Mouse (Mus musculus): ENCODE data around the gene Homer2. TPM values are rescaled to one million over a fixed set of nuclear protein-coding genes. Genes with fewer than 3 reads are reported as not detected.

Homer2 gene
- polyA plus RNA-seq, 1 experiment from 2014 or later = 30.1 TPM

DNA sequence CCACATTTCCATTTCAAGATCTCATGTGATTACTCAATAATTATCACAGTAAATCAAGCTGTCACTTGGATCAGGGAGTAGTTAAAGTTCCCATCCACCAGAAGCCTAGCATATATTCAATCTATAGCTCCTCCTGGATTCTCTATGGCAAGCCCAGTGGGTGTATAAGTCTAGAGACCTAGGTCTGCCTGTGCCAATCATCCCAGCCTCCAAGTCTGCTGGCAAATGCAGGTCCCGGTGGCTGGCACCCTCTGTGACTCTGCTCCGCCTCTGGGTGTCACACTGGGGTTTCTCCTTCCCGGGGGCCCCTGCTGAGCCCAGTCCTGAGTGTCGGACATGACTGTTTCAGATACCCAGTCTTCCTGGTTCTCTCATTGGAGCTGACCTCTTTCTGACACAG is 84.5 kb downstream of the Homer2 start:
- ATAC-seq (replicated peaks; ENCODE audit: low FRiP score) = no peak
- Histone ChIP-seq H3K4me3 (ENCODE audit: low read depth, low read length) (no peak overlapping the region), H3K27ac (ENCODE audit: low read depth, low read length) (no peak overlapping the region), H3K27me3 (ENCODE audit: control insufficient read depth, insufficient read depth, low read length) (no peaks in the 10 kb centered on the region), H3K4me1 (replicated peaks; ENCODE audit: control insufficient read depth, insufficient read depth, low read length) (no peaks in the 10 kb centered on the region), H3K36me3 (ENCODE audit: control insufficient read depth, insufficient read depth, low read length) (no peaks in the 10 kb centered on the region), H3K9ac (ENCODE audit: low read length) (no peak overlapping the region), H3K4me2 (ENCODE audit: low read depth, low read length, severe bottlenecking) (no peak overlapping the region), H3K9me3 (ENCODE audit: control insufficient read depth, low read length) (no peaks in the 10 kb centered on the region)
- DNase-seq (ENCODE audit: low spot score) = peak; percentile 32
- WGBS = 84% methylated on average over 4 of the region's 4 CpGs

- no peaks in the 10 kb centered on the region for H3K36me3 ChIP-seq (ENCODE audit: control insufficient read depth, insufficient read depth, low read length)
- no peaks in the 10 kb centered on the region for H3K9me3 ChIP-seq (ENCODE audit: control insufficient read depth, low read length)
- ATAC-seq (replicated peaks; ENCODE audit: low FRiP score) = no peak
- H3K27ac ChIP-seq (ENCODE audit: low read depth, low read length) = no peak overlapping the region
- H3K9ac ChIP-seq (ENCODE audit: low read length) = no peak overlapping the region
- WGBS = 82% methylated on average over 8 of the region's 9 CpGs
- H3K4me1 ChIP-seq (replicated peaks; ENCODE audit: control insufficient read depth, insufficient read depth, low read length) = no peaks in the 10 kb centered on the region
- no peak overlapping the region for H3K4me3 ChIP-seq (ENCODE audit: low read depth, low read length)
- DNase-seq (ENCODE audit: low spot score) = no peak
- H3K4me2 ChIP-seq (ENCODE audit: low read depth, low read length, severe bottlenecking) = no peak overlapping the region
- H3K27me3 ChIP-seq (ENCODE audit: control insufficient read depth, insufficient read depth, low read length) = no peaks in the 10 kb centered on the region
Measured at GRCm38 (mm10) chr7:81615031-81615430, 92.3 kb downstream of the Homer2 start.

DNA sequence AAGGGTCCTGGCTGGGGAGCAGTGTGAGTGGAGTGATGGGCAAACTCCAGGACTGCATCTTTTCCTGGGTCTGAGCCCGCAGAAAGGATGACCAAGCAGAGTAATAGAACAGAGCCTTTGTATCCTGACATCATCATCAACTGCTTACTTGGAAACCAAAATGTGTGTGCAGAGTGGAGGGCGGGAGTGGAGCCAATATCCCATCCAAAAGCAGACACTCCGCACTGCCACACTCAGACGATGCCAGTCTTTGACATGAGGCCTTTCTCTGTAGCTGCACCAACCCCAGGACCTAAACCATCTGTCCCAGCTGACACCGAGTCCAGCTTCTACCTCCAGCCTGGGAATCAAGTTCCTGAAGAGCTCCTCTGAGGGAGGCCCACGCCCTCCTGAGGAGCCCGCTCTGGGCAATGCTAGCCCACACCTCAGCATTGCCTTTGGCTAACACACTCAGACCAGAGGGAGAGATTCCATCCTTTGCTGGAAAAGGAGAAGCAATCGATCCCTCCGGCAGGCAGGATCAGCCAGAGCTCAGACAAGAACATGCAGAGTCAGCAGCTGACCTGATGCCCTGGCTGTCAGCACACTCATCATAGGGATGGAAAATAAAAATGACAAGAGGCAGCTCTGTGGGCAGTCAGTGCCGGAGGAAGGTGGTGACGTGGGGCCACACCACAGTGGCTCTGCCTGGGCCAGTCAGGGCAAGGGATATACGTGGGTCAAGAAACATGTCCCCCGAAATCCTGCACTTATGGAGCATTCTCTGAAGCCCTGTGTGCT is 94.3 kb downstream of the Homer2 start:
- no peak for ATAC-seq (replicated peaks; ENCODE audit: low FRiP score)
- Histone ChIP-seq H3K27me3 (ENCODE audit: control insufficient read depth, insufficient read depth, low read length) (no peaks in the 10 kb centered on the region), H3K4me2 (ENCODE audit: low read depth, low read length, severe bottlenecking) (no peak overlapping the region), H3K36me3 (ENCODE audit: control insufficient read depth, insufficient read depth, low read length) (no peaks in the 10 kb centered on the region), H3K9me3 (ENCODE audit: control insufficient read depth, low read length) (no peaks in the 10 kb centered on the region), H3K27ac (ENCODE audit: low read depth, low read length) (no peak overlapping the region), H3K4me3 (ENCODE audit: low read depth, low read length) (no peak overlapping the region), H3K4me1 (replicated peaks; ENCODE audit: control insufficient read depth, insufficient read depth, low read length) (no peaks in the 10 kb centered on the region), H3K9ac (ENCODE audit: low read length) (no peak overlapping the region)
- 94% methylated on average over 13 of the region's 13 CpGs for WGBS
- DNase-seq (ENCODE audit: low spot score) = peak; percentile 32

GRCm38 (mm10) chr7:81610125-81610524 is 97.2 kb downstream of the Homer2 start:
- no peaks in the 10 kb centered on the region for H3K9me3 ChIP-seq (ENCODE audit: control insufficient read depth, low read length)
- whole genome bisulfite sequencing = 61% methylated on average over 18 of the region's 18 CpGs
- no peak overlapping the region for H3K4me2 ChIP-seq (ENCODE audit: low read depth, low read length, severe bottlenecking)
- H3K27ac ChIP-seq (ENCODE audit: low read depth, low read length) = no peak overlapping the region
- no peaks in the 10 kb centered on the region for H3K4me1 ChIP-seq (replicated peaks; ENCODE audit: control insufficient read depth, insufficient read depth, low read length)
- H3K36me3 ChIP-seq (ENCODE audit: control insufficient read depth, insufficient read depth, low read length) = no peaks in the 10 kb centered on the region
- DNase-seq (ENCODE audit: low spot score) = peak; percentile 50
- ATAC-seq (replicated peaks; ENCODE audit: low FRiP score) = no peak
- H3K9ac ChIP-seq (ENCODE audit: low read length) = no peak overlapping the region
- H3K4me3 ChIP-seq (ENCODE audit: low read depth, low read length) = no peak overlapping the region
- H3K27me3 ChIP-seq (ENCODE audit: control insufficient read depth, insufficient read depth, low read length) = no peaks in the 10 kb centered on the region

DNA sequence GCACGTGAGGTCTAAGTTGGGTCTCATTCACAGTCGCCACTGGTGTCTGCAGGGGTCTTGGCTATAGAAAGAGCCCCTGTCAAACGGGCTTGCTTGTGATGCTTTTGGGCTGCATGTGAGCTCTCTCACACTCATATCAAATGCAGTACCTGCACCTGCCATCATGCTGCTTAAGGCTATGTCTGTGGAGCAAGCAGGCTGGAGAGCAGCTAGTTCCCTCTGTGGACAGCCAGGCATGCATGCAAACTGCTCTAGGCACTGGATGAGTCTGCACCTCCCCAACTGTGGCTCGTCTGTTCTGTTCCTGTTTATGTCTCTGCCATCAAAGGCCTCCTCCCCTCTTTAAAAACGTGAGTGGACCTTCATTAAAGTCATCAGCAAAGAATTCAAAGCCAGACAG is 100.9 kb downstream of the Homer2 start:
- 66% methylated on average over 5 of the region's 5 CpGs for WGBS
- Histone ChIP-seq H3K27ac (ENCODE audit: low read depth, low read length) (no peak overlapping the region), H3K9me3 (ENCODE audit: control insufficient read depth, low read length) (no peaks in the 10 kb centered on the region), H3K9ac (ENCODE audit: low read length) (no peak overlapping the region), H3K4me3 (ENCODE audit: low read depth, low read length) (no peak overlapping the region), H3K4me2 (ENCODE audit: low read depth, low read length, severe bottlenecking) (no peak overlapping the region), H3K27me3 (ENCODE audit: control insufficient read depth, insufficient read depth, low read length) (no peaks in the 10 kb centered on the region), H3K4me1 (replicated peaks; ENCODE audit: control insufficient read depth, insufficient read depth, low read length) (no peaks in the 10 kb centered on the region), H3K36me3 (ENCODE audit: control insufficient read depth, insufficient read depth, low read length) (no peaks in the 10 kb centered on the region)
- ATAC-seq (replicated peaks; ENCODE audit: low FRiP score) = no peak
- peak; percentile 45 for DNase-seq (ENCODE audit: low spot score)

DNA sequence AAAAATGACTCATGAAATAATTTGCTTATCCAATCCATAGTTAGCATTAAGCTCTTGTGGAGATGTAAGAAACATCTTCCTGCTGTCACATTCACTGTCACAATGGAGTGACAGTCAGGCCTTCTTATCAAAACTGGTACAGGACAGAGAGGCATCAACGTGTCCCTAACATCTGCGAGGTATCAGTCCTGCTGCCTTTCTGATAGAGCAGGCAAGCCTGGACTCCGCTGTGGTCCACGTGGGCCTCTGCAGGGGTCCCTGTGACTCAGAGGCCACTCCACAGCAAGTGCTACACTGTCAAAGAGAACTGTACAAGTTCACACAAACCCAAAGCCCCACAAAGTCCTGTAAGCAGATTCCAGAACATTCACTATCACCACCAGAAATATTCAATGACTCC is 101.8 kb downstream of the Homer2 start:
- Histone ChIP-seq H3K4me3 (ENCODE audit: low read depth, low read length) (no peak overlapping the region), H3K27ac (ENCODE audit: low read depth, low read length) (no peak overlapping the region), H3K9ac (ENCODE audit: low read length) (no peak overlapping the region), H3K4me2 (ENCODE audit: low read depth, low read length, severe bottlenecking) (no peak overlapping the region), H3K4me1 (replicated peaks; ENCODE audit: control insufficient read depth, insufficient read depth, low read length) (no peaks in the 10 kb centered on the region), H3K9me3 (ENCODE audit: control insufficient read depth, low read length) (no peaks in the 10 kb centered on the region), H3K27me3 (ENCODE audit: control insufficient read depth, insufficient read depth, low read length) (no peaks in the 10 kb centered on the region), H3K36me3 (ENCODE audit: control insufficient read depth, insufficient read depth, low read length) (no peaks in the 10 kb centered on the region)
- ATAC-seq (replicated peaks; ENCODE audit: low FRiP score) (no peak), DNase-seq (ENCODE audit: low spot score) (peak; percentile 48)
- WGBS = 84% methylated on average over 4 of the region's 4 CpGs

GRCm38 (mm10) chr7:81604991-81605390 is 102.3 kb downstream of the Homer2 start:
- no peak overlapping the region for H3K4me3 ChIP-seq (ENCODE audit: low read depth, low read length)
- H3K27me3 ChIP-seq (ENCODE audit: control insufficient read depth, insufficient read depth, low read length) = no peaks in the 10 kb centered on the region
- 86% methylated on average over 5 of the region's 5 CpGs for WGBS
- H3K27ac ChIP-seq (ENCODE audit: low read depth, low read length) = no peak overlapping the region
- no peak for DNase-seq (ENCODE audit: low spot score)
- H3K9me3 ChIP-seq (ENCODE audit: control insufficient read depth, low read length) = no peaks in the 10 kb centered on the region
- H3K4me1 ChIP-seq (replicated peaks; ENCODE audit: control insufficient read depth, insufficient read depth, low read length) = no peaks in the 10 kb centered on the region
- H3K4me2 ChIP-seq (ENCODE audit: low read depth, low read length, severe bottlenecking) = no peak overlapping the region
- no peaks in the 10 kb centered on the region for H3K36me3 ChIP-seq (ENCODE audit: control insufficient read depth, insufficient read depth, low read length)
- no peak for ATAC-seq (replicated peaks; ENCODE audit: low FRiP score)
- H3K9ac ChIP-seq (ENCODE audit: low read length) = no peak overlapping the region

GRCm38 (mm10) chr7:81599379-81600280 is 107.7 kb downstream of the Homer2 start:
- 77% methylated on average over 8 of the region's 8 CpGs for WGBS
- DNase-seq (ENCODE audit: low spot score) (peak; percentile 44), ATAC-seq (replicated peaks; ENCODE audit: low FRiP score) (no peak)
- Histone ChIP-seq H3K4me3 (ENCODE audit: low read depth, low read length) (no peak overlapping the region), H3K36me3 (ENCODE audit: control insufficient read depth, insufficient read depth, low read length) (no peaks in the 10 kb centered on the region), H3K4me2 (ENCODE audit: low read depth, low read length, severe bottlenecking) (no peak overlapping the region), H3K27ac (ENCODE audit: low read depth, low read length) (no peak overlapping the region), H3K27me3 (ENCODE audit: control insufficient read depth, insufficient read depth, low read length) (no peaks in the 10 kb centered on the region), H3K9ac (ENCODE audit: low read length) (no peak overlapping the region), H3K9me3 (ENCODE audit: control insufficient read depth, low read length) (no peaks in the 10 kb centered on the region), H3K4me1 (replicated peaks; ENCODE audit: control insufficient read depth, insufficient read depth, low read length) (no peaks in the 10 kb centered on the region)

Data from forebrain, embryonic 11.5 days (tissue).